Mouse (Mus musculus): ENCODE data around the gene Iqcj.

Iqcj gene

DNA sequence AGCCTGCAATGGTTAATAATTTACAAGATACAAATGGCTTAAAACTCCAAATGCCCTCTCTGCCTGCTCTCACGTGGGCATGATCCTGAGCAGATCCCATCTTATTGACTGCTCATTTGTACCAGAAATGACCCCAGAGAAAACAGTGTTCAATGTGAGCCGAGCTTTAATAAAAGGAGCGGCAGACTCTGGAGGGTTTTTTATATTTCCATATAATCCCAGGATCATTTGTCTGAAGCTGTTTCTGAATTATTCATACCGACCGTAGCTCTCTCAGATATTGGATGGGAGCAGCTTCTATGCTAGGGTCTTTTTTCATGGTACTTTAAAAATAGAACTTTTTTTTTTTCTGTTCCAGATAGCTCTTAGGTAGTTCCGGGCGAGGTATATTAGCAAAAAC is 67.7 kb downstream of the Iqcj start:
- no peak for DNase-seq

DNA sequence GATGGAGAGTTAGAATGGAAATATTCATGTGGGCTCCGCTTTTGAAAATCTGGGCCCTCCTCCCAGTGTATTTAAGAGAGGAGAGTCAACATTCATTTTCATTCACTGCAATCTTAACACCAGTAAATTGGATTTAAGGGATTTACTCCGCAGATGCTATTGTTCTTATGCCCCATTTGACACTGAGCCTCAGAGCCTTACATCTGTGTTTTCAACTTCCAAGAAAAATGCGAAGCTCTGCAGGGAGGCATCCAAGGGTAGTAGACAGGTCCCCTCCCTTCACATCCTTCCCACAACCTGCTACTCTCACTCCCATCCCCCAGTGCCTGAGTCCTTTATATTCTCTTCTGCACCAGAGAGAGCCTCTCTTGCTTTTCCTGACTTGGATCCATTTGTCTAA is 68.1 kb downstream of the Iqcj start:
- DNase-seq, result no peak

DNA sequence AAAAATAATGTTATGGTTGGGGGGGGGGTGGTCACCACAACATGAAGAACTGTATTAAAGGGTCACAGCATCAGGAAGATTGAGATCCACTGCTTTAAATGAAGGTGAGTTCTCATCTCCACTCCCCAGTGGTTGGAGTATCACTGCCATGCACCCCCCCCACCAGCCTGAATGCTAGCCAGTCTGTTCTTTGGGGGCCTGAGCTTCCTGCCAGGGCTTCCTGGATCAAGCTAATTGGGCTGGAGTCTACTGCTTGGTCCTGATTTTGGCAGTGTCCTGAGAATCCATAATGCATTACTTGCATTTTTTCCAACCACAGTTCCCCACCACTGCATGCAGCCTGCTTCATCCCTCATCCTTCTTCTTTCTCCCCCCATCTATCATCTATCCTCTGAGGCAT is 68.7 kb downstream of the Iqcj start:
- no peak for DNase-seq

GRCm38 (mm10) chr3:67961934-67962639 is 70.1 kb downstream of the Iqcj start:
- DNase-seq, result no peak

DNA sequence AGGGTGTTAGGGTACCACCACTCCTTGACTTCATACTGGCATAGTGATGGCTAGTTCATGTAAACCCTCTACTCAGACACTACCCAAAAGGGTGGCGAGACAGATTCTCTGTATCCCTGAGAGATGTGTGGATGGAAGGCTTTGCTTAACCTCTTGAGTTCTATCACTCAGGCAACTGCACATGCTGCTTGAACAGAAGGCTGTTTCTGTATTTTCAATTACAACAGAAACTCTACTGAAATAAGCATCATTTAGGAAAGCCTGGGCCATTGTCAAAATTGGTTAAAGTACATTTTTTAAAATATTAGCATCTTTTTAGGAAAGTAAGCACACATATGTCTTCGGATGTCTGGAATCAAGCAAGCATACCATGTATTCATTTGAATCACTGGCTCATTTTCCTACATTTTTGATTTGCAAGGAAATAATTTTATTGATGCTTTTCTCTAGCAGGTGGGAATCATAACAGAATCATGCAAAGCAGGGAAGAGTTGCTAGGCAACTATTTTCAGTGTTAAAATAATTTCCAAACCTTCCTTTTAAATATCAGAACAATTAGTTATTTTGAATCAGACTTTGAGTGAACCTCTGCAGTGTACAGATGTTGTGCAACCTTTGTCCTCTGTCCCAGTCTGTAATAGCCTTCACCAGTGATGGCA is 82.4 kb downstream of the Iqcj start:
- DNase-seq, result no peak

DNA sequence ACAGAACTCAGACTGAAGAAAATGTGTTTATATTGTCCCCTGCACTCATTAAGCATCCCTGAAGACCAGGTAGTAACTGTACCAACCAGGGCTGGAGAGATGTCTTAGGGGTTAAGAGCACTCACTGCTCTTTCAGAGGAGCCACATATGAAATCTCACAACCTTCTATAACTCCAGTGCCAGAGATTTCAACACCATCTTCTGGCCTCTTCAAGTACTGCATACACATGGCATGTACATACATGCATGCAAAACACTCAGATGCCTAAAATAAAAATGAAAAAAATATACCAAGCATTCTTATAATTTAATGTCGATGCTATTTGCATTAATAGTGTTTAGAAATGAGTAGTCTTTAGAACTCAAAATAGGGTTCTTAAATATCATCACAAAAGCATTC is 88.0 kb downstream of the Iqcj start:
- DNase-seq, result no peak

DNA sequence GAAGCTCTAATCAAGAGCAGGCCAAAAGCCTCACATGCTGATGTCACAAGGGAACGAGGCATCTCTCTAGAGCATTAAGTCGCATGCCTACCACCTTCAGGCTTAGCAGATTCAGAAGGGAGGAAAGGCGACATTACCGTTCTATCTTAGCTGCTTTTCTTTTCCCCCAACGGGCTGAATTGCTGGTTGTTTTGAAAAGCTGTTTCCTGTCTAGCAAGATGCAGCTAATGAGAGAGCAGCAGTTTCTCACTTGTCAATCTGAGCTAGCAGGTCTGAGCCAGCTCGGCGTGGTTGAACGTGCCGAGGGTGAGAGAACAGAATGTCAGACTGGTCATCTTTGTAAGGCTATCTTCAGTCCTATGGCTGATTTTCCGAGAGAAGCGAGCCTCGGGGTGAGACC is 91.3 kb downstream of the Iqcj start:
- DNase-seq, result no peak

- no peak for DNase-seq
Measured at GRCm38 (mm10) chr3:68002415-68002814, 110.4 kb downstream of the Iqcj start.

- no peak for DNase-seq
Measured at GRCm38 (mm10) chr3:68012342-68012741, 120.3 kb downstream of the Iqcj start.

DNA sequence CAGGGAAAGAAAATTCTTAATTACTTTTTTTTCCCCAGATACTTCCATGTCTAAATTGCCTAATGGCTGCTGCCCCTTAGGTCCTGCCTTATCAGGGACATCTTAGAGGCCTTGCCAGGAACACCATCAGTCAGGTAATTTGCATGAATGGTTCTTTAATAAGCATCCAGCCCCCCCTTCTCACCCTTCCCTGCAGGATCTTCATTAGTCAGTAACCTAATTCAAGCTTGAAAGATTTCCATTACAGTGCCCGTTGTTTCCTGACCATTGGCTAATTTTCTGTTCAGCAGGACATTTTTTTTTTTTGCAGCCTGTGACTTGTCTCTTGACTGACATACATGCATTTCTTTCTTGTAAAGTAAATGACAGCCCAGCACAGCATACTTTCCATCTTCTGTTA is 123.8 kb downstream of the Iqcj start:
- DNase-seq, result no peak

DNA sequence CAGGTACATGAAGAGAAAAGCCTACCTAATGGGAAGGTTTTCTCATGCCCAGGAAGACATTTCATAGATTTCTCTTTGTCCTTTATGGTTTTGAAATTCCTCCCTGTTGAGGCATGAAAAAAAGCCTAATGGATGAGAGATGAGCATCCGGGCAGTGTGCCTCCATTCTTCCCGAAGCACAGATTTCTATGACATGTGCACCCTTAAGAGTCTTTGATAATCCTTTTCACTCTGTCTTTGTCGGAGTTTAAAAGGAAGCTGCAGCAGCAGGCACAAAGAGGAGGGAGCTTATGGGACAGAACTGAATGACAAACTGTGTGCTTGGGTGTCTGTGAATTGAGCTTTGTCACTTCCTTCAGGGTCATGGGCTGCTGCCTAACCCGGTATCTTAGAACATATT is 127.4 kb downstream of the Iqcj start:
- no peak for DNase-seq

GRCm38 (mm10) chr3:68036097-68036496 is 144.1 kb downstream of the Iqcj start:
- no peak for DNase-seq

- DNase-seq, result no peak
Measured at GRCm38 (mm10) chr3:68042951-68043350, 150.9 kb downstream of the Iqcj start.

GRCm38 (mm10) chr3:68045475-68046416 is 153.7 kb downstream of the Iqcj start:
- DNase-seq, result peak; percentile 34 to 57

GRCm38 (mm10) chr3:68053538-68053937 is 161.5 kb downstream of the Iqcj start:
- DNase-seq, result peak; percentile 16 to 21

DNA sequence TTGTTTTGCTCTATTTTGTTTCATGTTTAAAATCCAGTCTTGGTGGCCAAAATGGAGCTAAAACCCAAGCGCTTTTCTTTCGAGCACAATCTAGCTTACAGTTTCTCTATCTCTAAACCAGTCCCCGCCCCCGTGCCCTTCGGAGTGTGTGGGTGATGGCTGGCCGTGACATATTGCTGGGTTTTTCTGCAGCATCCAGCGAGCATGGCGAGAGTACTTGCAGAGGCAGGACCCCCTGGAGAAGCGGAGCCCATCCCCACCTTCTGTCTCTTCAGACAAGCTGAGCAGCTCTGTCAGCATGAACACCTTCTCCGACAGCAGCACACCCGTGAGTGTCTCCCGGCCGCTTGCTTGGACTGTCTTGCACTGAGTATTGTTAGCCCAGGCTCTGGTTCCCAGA is 163.1 kb downstream of the Iqcj start:
- DNase-seq, result no peak

- DNase-seq, result peak; percentile 87 to 89
Measured at GRCm38 (mm10) chr3:68056373-68057275, 164.6 kb downstream of the Iqcj start.

DNA sequence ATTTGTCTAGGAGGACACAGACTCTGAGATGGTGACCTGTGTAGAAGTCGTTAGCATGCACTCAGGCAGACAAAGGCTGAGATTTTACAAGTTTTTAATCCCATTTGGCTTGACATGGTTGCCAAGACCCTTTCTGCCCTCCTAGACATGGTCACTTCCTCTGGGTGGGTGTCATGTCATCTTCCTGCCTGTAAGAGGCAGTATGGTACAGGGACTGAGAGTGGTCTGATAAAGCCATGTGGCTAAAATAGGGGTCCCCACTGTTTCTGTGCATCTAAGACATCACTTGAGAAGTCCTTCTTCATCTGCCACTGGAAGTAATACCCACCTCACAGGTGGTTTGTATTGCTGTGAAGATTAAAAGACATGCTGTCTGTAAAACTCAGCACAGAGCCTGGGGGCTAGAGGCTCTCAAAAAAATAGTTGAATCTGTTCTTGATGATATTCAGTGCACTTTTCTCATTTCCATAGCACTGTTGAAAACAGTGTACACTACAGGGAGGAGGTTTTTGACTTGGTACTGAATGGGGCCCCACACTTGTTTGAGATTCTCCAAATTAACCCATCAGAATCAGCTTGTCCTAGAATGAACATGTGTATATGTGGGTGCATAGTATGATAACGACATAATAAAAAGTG is 167.3 kb downstream of the Iqcj start:
- peak; percentile 46 to 54 for DNase-seq

DNA sequence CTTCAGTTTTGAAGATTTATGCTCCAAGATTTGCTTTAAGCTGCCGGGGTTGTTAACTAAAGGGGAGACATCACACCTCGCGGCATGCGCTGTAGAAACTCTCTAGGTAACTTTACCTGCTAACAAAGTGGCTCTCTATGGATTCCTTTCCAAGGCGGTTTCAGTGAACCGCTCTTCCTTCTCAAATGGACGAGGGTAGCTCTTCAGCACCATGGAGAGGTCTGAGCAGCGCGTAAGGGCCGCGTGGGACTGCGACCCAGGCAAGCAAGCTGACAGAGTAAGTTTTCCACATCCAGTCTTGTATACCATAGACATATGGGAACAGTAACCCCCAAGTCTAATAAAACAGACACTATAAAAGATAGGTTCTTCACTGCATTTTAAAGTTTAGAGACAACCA is 172.7 kb downstream of the Iqcj start, which contains the start of gene Schip1:
Gene Schip1 (plus strand): TSS at position 72 of the 400 bp plus-strand sequence.
- peak; percentile 86 for DNase-seq

DNA sequence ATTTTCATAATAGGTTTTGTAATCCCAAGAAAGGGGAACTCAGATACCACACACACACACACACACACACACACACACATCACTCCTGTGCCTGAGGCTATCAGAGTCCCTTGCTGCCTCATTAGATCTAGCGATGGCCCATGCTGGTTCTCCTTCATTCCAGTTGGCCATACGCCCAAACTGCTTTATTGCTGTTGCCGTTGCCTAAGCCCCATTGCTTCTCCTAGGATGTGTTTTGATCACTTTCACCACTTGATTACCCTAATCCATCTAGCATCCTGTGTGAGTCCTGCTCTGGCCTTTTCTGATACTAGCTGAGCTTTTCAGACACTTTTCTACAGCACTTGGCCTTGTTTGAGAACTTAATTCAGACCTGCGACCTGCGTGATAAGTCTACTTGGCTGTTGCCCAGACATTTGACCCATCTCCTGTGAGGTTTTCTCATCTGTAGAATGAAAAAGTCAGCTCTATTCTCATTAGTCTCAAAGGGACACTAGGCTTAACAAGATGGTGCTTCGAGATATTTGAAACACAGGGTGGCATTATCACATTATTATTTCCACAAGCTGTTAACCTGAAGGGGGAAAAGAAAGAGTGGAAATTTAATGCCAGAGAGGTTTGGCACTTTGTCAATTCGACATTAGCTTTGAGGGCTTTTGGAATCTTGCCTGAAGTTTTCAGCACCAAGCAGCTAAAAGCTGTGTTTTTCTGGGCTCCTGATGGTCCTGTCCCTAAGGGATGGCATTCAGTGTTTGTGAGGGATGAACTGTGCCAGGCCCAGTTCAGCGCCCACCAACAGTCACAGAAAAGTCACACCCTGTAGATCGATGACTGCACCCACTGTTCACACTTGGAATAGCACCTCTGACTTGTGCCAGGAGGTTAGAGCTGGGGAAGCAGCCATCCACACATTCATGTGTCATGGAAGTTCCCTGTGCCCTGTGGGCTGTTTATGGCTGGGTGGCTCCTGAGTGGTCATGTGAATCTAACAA is 179.7 kb downstream of the Iqcj start:
- DNase-seq, result peak in 1 of 2 experiments; percentile 9

DNA sequence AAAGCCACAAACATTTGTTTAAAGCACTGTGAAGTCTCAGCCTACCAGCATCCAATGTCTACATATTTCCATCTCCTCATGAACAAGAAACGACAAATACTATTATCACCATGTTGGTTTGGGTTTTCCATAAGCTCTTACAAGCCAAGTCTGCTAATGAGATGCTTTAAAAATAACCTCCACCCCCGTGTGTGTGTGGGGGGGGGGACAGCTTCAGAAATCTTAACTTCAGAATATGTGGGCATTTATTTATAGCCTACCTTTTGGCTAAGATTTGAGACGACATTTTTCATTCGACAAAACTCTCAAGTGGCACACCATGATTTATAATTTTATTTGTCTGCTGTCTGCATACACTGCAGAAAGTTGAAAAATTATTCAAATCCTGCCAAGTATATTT is 185.4 kb downstream of the Iqcj start:
- no peak for DNase-seq
